Mouse (Mus musculus) thymus, postnatal 4 days (tissue): Measurements from ENCODE around the gene Rlbp1.

Experiments used
- DNase-seq: peaks from one replicate; pipeline ENCODE4 v3.0.0; 2021

The Rlbp1 gene

DNA sequence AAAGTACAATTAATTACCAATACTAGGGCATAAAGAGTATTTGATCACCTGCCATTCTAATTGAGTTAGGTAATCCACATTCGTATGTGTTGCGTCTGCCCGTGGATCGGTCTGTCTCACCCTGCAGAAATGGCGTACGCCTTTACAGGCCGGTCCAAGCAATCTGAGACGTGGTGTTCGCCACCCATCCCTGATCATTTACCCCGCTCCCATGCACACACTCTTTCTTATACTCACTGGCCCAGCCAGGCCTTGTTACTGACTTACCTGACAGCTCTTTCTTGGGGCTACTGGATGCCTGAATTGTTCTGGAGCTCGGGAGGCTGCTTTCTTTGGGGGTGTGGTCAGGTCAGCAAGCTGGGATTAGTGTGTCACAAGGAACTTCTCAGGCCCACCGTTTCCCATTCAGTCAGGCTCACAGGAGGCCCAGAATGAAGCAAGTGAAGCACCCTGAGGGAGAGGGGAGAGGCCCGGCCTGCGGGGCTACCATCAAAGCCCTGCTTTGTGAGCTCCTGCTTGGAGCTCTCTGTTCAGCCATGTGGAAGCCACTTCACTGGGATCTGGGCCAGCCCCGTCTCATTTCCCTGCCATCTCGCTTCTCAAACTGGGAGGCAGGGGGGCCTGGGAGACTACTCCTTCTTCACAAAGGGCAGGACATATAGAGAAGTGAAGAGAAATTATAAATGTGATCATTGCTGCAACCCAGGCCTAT, at the start of gene Rlbp1:
TSS of gene Rlbp1 (minus strand) at position 627 of the 712 bp plus-strand sequence.
- no peak for DNase-seq

DNA sequence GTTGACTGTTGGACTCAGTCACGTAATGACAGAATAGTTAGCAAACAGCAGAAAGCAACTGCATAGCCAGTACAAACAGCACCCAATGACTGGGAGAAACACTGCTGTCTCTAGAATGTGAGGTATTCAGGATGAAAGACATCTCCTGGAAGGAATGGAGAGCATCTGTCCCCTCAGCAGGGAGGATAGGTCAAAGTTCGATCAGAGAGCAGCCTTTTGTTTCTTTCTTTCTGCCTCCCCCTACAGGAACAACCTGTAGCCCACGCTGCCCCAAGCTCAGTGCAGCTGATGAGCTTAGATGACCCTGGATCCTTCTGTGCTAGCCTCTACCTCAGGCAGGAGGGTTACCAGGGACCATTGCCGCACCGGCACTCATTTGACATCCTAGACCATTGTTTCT, 41.4 kb upstream of the Rlbp1 start:
- DNase-seq = no peak

DNA sequence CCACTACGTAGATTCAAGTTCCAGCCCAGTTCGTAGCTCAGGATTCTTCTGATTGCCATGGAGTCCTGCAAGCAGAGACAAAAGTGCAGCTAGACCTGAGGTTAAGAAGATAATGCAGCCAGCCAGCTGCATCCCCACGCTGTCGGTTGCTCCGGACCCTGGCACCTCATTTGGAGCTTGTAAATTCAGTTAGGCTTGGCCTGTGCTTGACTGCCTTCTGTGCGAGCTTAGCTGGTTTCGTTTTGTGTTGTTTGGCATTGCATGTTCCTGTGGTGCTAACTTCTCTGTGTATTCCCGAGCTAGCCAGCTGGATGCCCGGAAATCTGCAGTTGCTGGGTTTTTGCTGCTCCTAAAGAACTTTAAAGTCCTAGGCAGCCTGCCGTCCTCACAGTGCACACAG, 39.0 kb upstream of the Rlbp1 start:
- DNase-seq = no peak

GRCm38 (mm10) chr7:79422876-79423275, 36.0 kb upstream of the Rlbp1 start:
- no peak for DNase-seq

GRCm38 (mm10) chr7:79419950-79420349, 33.1 kb upstream of the Rlbp1 start:
- DNase-seq = no peak

- DNase-seq = no peak
These were observed 27.9 kb upstream of the Rlbp1 start for GRCm38 (mm10) chr7:79414449-79415375.

DNA sequence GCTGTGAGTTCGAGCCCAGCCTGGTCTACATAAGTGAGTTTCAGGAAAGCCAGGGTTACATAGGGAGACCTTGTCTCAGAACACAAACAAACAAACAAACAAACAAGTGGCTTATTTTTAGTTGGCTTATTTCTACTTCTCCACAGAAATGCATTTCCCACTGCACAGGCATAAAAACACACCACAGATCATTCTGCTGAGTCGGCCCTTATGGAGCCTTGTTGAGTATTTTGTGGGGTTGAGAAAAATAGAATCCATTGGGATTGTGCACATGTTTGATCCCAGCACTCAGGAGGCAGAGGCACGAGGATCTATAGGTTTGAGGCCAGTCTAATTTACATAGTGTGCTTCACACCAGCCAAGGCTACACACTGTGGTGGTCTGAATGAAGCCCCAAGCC, 13.4 kb upstream of the Rlbp1 start:
- DNase-seq = no peak

DNA sequence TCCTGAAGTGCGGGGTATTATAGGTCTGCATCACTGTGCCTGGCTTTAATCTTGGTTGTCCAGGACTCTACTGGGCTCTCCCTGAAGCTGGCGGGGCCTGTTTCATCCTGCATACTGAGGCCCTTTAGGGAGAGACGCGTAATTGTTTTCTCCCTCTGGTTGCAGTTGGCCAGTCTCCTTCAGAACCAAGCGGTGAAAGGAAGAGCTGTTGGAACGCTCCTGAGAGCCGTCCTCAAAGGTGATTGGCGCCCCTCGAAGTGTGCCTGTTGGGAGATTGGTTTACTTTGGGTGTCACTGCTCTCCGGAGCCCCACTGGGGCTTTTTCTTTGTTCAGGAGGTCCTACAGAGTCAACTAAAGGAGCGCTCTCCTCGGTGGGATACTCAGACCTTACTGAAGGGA, 12.1 kb upstream of the Rlbp1 start:
- DNase-seq = no peak

DNA sequence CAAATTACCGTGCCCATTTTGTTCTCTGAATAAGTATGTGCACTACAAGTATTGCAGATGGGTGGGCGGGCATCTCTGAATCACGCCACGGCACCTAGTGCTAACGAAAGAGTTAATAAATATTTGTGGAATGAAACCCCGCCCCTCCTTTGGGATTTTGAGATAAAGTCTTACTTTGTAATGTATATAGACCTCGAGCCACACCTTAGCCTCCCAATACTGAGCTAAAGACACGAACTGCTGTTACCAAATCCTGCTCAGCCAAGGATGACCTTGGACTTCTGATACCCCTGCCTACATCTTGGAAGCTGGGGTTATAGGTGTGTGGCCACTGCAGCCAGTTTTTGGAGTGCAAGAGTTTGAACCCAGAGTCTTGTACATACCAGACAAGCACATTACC, 11.6 kb upstream of the Rlbp1 start:
- no peak for DNase-seq

DNA sequence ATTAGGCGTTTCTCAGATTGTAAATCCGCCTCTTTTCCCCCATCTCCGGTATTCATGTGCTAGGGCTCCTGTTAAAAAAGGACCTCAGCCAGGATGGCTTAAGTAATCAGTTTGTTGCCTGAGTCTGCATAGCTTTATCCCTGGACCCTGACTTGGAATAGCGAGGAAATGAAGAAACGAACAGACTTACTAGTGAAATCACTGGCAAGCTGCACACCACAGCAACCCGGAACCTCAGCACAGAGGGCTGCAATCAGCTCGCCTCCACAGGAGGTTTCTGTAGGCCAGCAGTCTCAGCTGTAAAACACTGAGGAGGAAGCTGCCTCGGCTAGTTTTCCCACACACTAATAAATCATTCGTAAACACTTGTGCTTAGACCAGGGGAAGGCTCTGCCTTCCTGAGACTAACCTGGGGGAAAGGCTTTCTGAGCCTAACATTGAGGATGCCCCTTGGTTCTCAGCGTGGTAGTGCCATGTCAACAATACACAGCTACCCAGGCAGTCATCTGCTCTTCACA, 10.7 kb upstream of the Rlbp1 start:
- DNase-seq = no peak

GRCm38 (mm10) chr7:79395186-79395585, 8.3 kb upstream of the Rlbp1 start:
- no peak for DNase-seq

DNA sequence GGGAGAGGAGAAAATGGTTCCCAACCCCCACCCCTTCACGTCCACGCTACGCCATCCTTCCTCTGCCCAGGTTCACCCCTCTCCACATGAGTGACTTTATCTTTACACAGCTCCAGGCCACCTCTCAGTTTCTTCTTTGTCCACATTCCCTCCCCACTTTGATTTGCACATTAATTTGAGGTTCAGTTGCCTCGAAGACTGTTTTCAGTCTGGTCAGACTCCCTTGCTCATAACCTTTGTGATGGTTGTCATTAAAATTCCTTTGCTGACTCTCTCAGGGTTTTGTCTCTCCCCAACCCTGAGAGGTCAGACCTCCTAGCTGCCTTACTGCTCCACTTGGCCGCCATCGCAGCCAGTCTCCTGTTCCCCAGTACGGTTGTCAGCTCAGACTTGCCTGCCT, 7.8 kb upstream of the Rlbp1 start:
- DNase-seq = no peak

DNA sequence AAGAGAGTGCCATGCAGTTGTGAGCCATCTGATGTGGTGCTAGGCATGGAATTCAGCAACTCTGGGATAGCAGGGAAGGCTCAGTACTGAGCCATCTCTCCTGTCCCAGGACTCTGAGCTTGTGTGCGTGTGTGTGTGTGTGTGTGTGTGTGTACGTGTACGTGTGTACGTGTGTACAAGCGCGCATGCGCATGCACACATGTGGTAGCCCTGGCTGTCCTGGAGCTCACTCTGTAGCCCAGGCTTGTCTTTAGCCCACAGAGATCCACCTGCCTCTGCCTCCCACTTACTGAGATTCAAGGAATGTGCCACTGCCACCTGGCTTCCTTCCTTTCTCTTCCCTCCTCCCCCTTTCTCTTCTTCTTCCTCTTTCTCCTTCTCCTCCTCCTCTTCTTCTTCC, 7.1 kb upstream of the Rlbp1 start:
- DNase-seq = no peak

- DNase-seq = peak; percentile 52
These were observed 6.1 kb upstream of the Rlbp1 start for GRCm38 (mm10) chr7:79392860-79393513.

GRCm38 (mm10) chr7:79391883-79392649, 5.2 kb upstream of the Rlbp1 start, which contains the start of gene Fanci:
Gene Fanci, plus strand, starts transcription at chr7:79391929.
- DNase-seq = peak; percentile 99

- DNase-seq = no peak
These were observed 4.6 kb upstream of the Rlbp1 start for GRCm38 (mm10) chr7:79391471-79391870.

- DNase-seq = no peak
These were observed 3.4 kb upstream of the Rlbp1 start for GRCm38 (mm10) chr7:79390141-79390708.

- no peak for DNase-seq
These were observed 1.9 kb upstream of the Rlbp1 start for GRCm38 (mm10) chr7:79388671-79389206.

GRCm38 (mm10) chr7:79387991-79388390, 1.1 kb upstream of the Rlbp1 start:
- DNase-seq = no peak

DNA sequence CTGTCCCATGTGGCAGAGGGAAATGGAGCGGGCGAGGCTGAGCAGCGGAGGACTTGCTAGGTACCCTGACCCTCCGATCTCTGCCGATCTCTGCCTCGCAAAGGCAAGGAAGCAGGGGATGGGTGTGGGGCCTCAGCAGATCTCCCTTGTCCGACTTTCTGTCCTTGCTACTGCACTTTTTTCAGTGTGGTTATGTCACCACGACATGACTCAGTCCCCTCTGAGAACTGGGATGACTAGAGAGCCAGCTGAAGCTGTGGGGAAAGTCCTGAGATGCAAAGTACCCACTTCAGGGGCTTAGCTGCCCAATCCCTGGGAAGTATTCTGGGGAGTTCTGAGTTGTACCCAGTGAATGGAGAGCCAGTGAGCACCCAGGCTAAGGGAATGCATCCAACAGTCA, 292 bp upstream of the Rlbp1 start:
- DNase-seq = no peak

DNA sequence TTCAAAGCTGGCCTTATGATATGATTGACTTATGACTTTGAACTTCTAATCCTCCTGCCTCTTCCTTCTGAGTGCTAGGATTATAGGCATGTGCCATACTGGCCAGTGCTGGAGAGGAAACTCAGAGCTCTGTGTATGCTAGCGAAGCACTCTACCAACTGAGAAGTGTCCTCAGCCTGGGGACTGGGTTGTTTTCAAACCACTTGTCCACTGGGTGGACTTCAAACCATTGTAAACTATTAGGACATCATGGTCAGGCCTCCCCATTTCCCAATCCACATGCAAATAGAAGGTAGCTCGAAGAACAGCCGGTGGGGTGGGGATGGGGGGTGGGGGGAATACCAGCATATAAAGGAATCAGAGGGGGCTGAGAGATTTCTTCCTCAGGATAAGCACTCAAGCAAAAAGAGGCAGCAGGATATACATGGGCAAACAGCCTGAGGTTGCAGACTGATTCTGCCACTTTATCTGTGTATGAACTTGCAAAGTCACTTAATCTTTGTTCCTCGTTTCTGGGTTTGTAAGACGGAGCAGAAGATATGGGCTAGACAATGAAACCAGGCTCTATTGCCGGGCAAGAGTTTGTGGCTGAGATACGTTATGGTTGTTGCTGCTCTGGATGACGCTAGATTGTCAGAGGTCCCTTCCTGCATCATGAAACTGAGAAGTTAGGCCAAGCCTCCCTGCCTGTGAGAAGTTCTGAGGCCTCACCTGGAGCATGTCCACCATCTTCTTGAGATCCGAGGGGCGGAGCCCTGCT, 10.2 kb downstream of the Rlbp1 start:
- DNase-seq = no peak
